Mouse (Mus musculus) MEL-GATA-1-ER (cell line): ENCODE measurements at regions not wholly inside any gene's neighbourhood (a gene's known extent, or its start where the extent isn't known, plus 50 kb on each side); places are given as distances from the start of the nearest gene placed in this dataset.

ENCODE experiments used
- DNase-seq: peaks from one replicate; pipeline ENCODE4 v3.0.0-alpha.2; 2012; ENCODE audit warnings: low read depth; ENCODE audit errors: extremely low read depth

DNA sequence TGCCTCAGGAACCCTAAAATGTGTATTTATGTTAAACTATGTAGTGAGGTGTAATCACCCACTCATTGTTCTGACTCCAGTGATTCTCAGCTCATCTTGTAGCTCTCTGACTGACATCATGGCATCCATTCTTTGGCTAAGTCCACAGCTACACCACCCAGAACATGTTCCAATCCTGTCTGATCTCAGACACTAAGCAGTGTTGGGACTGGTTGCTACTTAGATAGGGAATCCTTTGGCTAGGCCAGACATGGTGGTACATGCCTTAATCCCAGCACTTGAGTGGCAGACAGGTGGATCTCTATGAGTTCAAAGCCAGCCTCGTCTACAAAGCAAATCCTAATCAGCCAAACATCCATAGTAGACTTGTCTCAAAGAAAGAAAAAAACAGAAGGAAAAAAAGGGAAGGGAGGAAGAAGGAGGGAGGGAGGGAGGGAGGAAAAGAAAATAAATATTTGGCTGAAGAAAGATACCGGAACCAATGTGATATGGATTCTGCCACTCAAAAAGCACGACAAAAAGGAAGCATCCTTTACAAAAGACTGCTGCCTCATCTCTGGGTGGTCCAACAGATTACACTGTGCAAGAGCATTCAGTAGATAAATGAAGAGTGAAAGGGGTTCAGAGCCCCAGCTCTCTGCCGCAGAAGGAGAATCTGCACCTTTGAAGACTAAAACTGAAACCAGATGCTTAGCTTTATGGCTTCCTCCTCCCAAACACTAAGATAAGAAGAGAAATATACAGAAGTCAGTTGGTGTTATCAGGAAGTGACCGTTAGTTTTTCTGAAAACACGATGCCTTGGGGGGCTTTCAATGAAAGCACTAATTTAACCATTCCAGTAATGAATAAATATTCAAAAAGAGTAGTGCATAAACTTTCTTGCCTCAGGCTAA lies 51.5 kb upstream of the Med13 start:
- peak; percentile 89 for DNase-seq

DNA sequence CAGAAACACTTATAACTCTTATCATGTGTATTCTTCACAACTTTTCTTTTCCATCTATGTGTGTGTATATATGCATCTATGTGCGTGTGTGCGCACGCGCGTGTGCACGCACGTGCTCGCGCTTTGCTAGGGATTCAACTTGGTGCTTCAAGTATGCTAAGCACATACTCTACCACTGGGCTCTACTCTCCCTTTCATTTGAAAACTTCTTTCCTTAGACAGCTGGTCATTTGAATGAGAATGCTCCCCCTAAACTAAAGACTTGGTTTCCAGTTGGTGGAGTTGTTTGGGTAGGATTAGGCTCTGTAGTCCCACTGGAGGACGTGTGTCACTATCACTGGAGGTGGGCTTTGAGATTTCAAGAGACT lies 52.2 kb upstream of the Med13 start:
- no peak for DNase-seq

DNA sequence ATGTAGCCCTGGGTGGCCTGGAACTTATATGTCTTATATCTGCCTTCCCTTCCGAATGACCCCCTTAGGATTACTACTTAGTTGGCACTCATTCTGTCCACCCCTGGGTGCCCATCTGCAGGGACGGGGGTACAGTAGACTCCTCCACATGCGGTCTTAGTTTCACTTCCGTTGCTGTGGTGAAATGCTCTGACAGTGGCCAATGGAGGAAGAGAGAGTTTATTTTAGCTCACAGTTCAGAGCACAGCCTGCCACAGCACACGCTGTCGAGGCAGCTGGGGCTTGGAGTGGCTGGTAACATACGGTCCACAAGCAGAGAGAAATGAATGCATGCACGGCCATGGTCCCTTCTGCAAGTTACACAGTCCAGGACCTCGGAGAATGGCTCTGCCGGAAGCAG lies 53.1 kb upstream of the Med13 start:
- DNase-seq: no peak

DNA sequence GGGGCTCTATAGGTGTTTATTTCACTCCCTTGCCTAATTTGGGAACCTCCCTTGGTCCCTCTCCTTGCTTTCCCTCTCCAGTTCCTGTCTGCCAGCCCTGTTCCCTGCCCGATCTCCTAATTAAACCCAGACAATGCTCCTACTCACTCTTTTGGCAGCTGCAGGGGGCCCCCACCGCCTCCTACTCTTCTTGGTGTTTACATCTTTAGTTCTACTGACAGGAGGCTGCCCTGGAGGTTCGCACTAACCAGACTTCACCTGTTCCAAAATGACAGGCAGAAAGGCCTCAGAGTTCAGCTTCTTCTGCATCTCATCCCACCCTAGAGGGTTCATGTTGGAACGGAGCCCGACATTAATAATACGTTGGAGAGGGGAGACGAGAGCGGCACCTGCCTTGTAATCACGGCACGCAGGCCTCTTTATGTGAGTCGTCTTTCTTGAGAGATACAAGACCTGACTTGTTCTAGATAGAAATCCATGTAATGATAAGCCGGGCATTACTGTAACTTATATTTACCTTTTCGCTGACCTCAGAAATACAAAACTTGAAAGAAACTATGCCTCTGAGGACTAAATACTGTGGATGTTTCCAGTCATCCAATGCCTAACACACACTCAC lies 55.5 kb upstream of the Med13 start:
- no peak for DNase-seq

- DNase-seq: no peak
Measured at GRCm38 (mm10) chr11:86416471-86416870, 59.1 kb upstream of the Med13 start.

GRCm38 (mm10) chr11:86417164-86417563 lies 59.8 kb upstream of the Med13 start:
- no peak for DNase-seq

GRCm38 (mm10) chr11:86419810-86420483 lies 62.5 kb upstream of the Med13 start:
- DNase-seq: no peak

DNA sequence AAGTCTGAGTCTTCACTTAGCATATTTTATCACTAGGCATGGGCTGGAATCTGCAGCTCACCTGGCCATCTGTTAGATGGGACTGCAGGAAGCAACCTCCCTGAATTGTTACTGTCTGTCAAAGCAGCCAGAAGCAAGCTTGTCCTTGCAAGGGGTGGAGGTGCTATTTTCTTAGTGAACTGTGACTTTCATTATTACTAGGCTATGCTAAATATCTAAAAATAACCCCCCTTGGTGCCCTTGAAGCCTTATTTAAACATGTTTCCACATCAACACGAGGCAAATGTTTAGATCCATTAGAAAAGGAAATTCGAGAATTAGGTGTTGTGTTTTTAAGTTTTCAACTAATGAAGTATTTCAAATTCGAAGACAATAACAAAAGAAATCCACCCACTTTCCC lies 55.5 kb upstream of the Rnft1 start:
- no peak for DNase-seq

DNA sequence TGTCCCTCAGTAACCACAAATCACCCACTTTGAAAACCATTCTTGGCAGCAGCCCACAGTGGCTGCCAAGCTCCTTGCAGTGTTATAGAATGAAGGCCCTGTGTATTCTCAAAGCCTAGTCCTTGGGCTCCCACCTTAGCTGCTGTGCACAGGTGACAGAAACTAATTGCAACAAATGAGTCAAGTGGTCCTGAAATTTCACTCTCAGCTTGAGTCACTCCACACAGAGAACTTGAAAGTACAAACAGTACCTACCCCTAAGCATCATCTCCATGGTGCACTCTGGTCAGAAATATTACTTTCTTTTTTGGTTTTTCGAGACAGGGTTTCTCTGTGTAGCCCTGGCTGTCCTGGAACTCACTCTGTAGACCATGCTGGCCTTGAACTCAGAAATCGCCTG lies 54.2 kb upstream of the Rnft1 start:
- DNase-seq: no peak

DNA sequence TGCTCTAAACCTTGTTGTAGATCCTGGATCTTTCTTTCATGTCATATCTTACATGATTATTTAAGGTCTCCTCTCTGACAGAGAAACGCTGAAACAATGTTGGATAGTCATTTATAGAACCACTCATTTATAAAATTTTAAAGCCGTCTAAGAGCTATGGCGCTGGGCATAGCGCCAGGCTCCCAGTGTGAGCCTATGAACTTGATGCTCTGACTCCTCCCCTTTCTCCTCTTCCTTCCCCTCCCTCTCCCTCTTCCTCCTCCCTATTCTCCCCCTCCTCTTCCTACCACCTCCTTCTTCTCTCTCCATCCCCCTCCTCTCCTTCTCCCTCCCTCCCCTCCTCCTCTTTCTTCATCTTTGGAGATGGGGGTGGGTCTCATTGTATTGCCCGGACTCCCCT lies 52.9 kb upstream of the Rnft1 start:
- DNase-seq: no peak

DNA sequence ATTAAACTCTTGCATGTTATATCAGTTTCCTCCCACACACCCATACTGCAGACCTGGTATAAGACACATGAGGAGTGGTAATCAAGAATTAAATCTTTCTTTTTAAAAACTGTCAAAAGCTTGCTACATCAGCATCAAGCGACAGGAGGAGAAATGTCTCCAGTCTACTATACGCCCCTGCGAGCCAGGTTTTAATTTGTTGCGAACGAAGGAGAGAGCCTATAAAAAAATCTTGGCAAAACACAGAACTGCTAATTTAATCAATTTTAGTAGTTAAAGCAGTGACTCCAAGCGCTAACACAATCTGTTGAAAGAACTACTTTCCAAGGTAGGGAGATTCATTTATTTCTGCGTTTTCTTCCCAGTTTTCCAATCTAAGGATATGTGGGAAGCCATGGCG lies 50.4 kb upstream of the Rnft1 start:
- DNase-seq: no peak
